Mouse (Mus musculus) c-Kit-positive CD71-positive TER-119-positive erythroid progenitor cells, embryonic 14.5 days (primary cell): ENCODE data around the gene Gpkow.
"Not testable (repeated sequence)": the region's sequence is repeated elsewhere in the genome, so short reads cannot be mapped to it uniquely, and the experiment has no call there.

Experiments
- DNase-seq: peaks from one replicate; pipeline ENCODE4 v3.0.0-alpha.2; 2013; ENCODE audit warnings: low spot score

The Gpkow gene

DNA sequence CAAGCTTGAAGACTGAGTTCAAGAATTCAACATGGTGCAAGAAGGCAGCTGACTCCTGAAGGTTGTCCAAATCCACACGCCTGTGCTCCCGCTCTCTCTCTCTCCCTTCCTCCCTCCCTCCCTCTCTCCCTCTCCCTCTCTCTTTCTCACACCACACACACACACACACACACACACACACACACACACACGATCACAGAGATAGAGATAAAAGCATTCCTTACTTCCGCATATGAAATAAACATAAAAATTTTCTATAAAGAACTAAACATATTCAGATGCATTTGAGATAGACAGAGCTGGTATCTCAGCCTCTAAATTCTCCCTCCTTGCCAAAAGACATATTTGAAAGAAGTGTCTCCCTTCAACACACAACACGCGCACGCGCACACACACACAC is 48.5 kb downstream of the Gpkow start:
- no peak for DNase-seq

DNA sequence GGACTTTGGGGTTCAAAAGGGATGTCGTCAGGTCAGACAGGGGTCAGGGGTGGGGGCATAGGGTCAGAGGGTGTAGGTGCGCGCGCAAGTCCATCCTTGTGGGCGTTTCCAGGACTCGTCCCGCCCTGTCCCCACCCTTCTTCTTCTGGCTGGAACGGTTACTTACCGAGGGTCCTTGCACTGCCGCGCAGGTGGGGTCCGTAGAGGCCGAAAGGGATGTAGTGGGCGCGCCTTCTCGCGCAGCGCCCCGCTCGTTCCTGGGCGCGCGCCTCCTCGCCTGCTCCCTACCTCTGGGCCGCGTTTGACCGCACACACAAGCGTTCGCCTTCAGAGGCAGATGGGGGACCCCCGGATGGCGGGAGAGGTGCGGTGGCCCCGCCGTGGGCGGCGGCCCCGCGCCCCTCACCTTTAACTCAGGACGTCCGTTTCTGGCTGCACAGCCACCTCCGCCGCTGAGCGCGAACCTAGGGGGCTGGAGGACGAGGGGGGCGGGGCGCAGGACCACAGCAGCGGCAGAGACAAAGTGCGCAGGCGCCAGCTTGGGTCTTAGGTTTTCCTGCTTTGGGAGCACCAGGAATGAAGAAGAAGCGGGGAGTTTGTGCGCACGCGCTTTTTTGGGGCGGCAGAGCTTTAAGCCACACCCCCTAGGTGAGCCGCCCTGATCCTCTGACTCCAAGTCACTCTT is 53.6 kb downstream of the Gpkow start, which contains the start of gene Ccdc120:
TSS of gene Ccdc120 (minus strand) at position 474 of the 685 bp plus-strand sequence.
- DNase-seq, result no peak

GRCm38 (mm10) chrX:7753627-7754026 is 56.7 kb downstream of the Gpkow start:
- DNase-seq, result not testable (repeated sequence)
